Mouse (Mus musculus) CD4-positive, CD25-positive, alpha-beta regulatory T cell, adult 4 months (primary cell): ENCODE measurements around the gene Osbpl10. TPM values are rescaled to one million over a fixed set of nuclear protein-coding genes. Genes with fewer than 3 reads are reported as not detected.
"Not testable (repeated sequence)": the region's sequence is repeated elsewhere in the genome, so short reads cannot be mapped to it uniquely, and the experiment has no call there.

Source experiments
- ATAC-seq: one replicate; pipeline ENCODE4 v1.8.0; 2017
- polyA plus RNA-seq, 2 experiments: library from polyadenylated mRNA; unstranded; fragments of 100-300 nt; shearing (Covaris generic); gene quantifications; one replicate each; pipeline ENCODE4 v1.2.1; 2017

The Osbpl10 gene
- not detected for polyA plus RNA-seq

GRCm38 (mm10) chr9:114978281-114979111 is at the start of gene Osbpl10:
Osbpl10 (plus strand) TSS chr9:114978569.
- ATAC-seq: no peak

GRCm38 (mm10) chr9:114930464-114931090 is 47.8 kb upstream of the Osbpl10 start:
- ATAC-seq: no peak

GRCm38 (mm10) chr9:114932607-114933006 is 45.8 kb upstream of the Osbpl10 start:
- ATAC-seq: no peak

GRCm38 (mm10) chr9:114933037-114933722 is 45.2 kb upstream of the Osbpl10 start:
- no peak for ATAC-seq

- ATAC-seq: peak; percentile 82
Measured at GRCm38 (mm10) chr9:114933723-114934171, 44.6 kb upstream of the Osbpl10 start, which contains the start of gene Gpd1l. Gpd1l (minus strand) TSS chr9:114933987.

- ATAC-seq: peak; percentile 63
Measured at GRCm38 (mm10) chr9:114934231-114934630, 44.1 kb upstream of the Osbpl10 start.

GRCm38 (mm10) chr9:114935321-114935720 is 43.0 kb upstream of the Osbpl10 start:
- ATAC-seq: no peak

- ATAC-seq: no peak
Measured at GRCm38 (mm10) chr9:114936687-114937086, 41.7 kb upstream of the Osbpl10 start.

- ATAC-seq: no peak
Measured at GRCm38 (mm10) chr9:114944642-114945041, 33.7 kb upstream of the Osbpl10 start.

- ATAC-seq: no peak
Measured at GRCm38 (mm10) chr9:114945576-114945975, 32.8 kb upstream of the Osbpl10 start.

GRCm38 (mm10) chr9:114948395-114948794 is 30.0 kb upstream of the Osbpl10 start:
- ATAC-seq: no peak

GRCm38 (mm10) chr9:114952866-114953265 is 25.5 kb upstream of the Osbpl10 start:
- no peak for ATAC-seq

- ATAC-seq: no peak
Measured at GRCm38 (mm10) chr9:114955340-114955739, 23.0 kb upstream of the Osbpl10 start.

GRCm38 (mm10) chr9:114956945-114957344 is 21.4 kb upstream of the Osbpl10 start:
- no peak for ATAC-seq

GRCm38 (mm10) chr9:114960043-114960789 is 18.2 kb upstream of the Osbpl10 start:
- ATAC-seq: no peak

- ATAC-seq: no peak
Measured at GRCm38 (mm10) chr9:114960844-114961243, 17.5 kb upstream of the Osbpl10 start.

- no peak for ATAC-seq
Measured at GRCm38 (mm10) chr9:114964093-114964492, 14.3 kb upstream of the Osbpl10 start.

GRCm38 (mm10) chr9:114966286-114966685 is 12.1 kb upstream of the Osbpl10 start:
- not testable (repeated sequence) for ATAC-seq

GRCm38 (mm10) chr9:114977461-114978280 is 698 bp upstream of the Osbpl10 start:
- no peak for ATAC-seq

GRCm38 (mm10) chr9:114979969-114980368 is 1.6 kb downstream of the Osbpl10 start:
- no peak for ATAC-seq

- no peak for ATAC-seq
Measured at GRCm38 (mm10) chr9:114982689-114983360, 4.5 kb downstream of the Osbpl10 start, which contains the start of gene Rps27rt. Rps27rt (minus strand) TSS chr9:114982739.
